Mouse (Mus musculus) adrenal gland, postnatal 25 days (tissue): ENCODE measurements around the gene Cln5. TPM values are rescaled to one million over a fixed set of nuclear protein-coding genes. Genes with fewer than 3 reads are reported as not detected.

Experiments
- DNase-seq: peaks from one replicate; pipeline ENCODE4 v3.0.0; 2021; ENCODE audit warnings: mixed read lengths
- total RNA-seq: library from RNA; stranded (reverse); gene quantifications from 2 replicates; pipeline ENCODE4 v1.2.3, GENCODE M21; 2021

The Cln5 gene
- total RNA-seq, 1 experiment from 2014 or later: 32.4 TPM

- no peak for DNase-seq
These were observed 42.8 kb downstream of the Cln5 start for GRCm38 (mm10) chr14:103112606-103113363.

- no peak for DNase-seq
These were observed 45.1 kb downstream of the Cln5 start for GRCm38 (mm10) chr14:103114994-103115670.

GRCm38 (mm10) chr14:103125756-103126155, 55.7 kb downstream of the Cln5 start:
- DNase-seq: no peak

Other genes with a start within 250 kb of the Cln5 start
- gene Kctd12, start 87.6 kb upstream of the Cln5 start, total RNA-seq: 38.4 and 42.5 TPM in 2 replicates
- not detected in 2 replicates for gene Acod1, start 23.2 kb upstream of the Cln5 start, total RNA-seq
- gene Fbxl3, start 29.4 kb downstream of the Cln5 start, total RNA-seq: 76.8 and 86.4 TPM in 2 replicates